Mouse (Mus musculus) brain, embryonic 14.5 days (tissue): ENCODE measurements around the gene Gm42878. TPM values are rescaled to one million over a fixed set of nuclear protein-coding genes. Genes with fewer than 3 reads are reported as not detected.
"Not testable (repeated sequence)": the region's sequence is repeated elsewhere in the genome, so short reads cannot be mapped to it uniquely, and the experiment has no call there.

ENCODE experiments used
- DNase-seq: peaks from one replicate; pipeline ENCODE4 v3.0.0-alpha.2; 2011; ENCODE audit warnings: low read depth
- CTCF ChIP-seq: fragments of 200-500 bp; IDR thresholded peaks from 2 replicates; pipeline ENCODE4 v1.5.1; 2012; ENCODE audit warnings: inconsistent platforms, mild to moderate bottlenecking, moderate library complexity, borderline replicate concordance; ENCODE audit not compliant: insufficient read depth, insufficient read length; ENCODE audit errors: extremely low read depth
- POLR2A ChIP-seq: fragments of 200-500 bp; IDR thresholded peaks from 2 replicates; pipeline ENCODE4 v1.6.1; 2012; ENCODE audit warnings: mild to moderate bottlenecking, inconsistent platforms, borderline replicate concordance; ENCODE audit not compliant: poor library complexity, insufficient read depth, insufficient read length, severe bottlenecking; ENCODE audit errors: extremely low read depth
- polyA plus RNA-seq: library from polyadenylated mRNA; depleted of rRNA; stranded (reverse); fragments of >200 nt; gene quantifications from 2 replicates; pipeline ENCODE4 v1.2.3, GENCODE M21; 2012

The Gm42878 gene
- polyA plus RNA-seq, 1 experiment = 0.14 TPM

- no peak for TF ChIP-seq CTCF
- no peak for TF ChIP-seq POLR2A
- DNase-seq = no peak
Measured at GRCm38 (mm10) chr5:121525774-121526450, 19.4 kb downstream of the Gm42878 start.

- DNase-seq = not testable (repeated sequence)
Measured at GRCm38 (mm10) chr5:121519758-121520157, 25.5 kb downstream of the Gm42878 start.

GRCm38 (mm10) chr5:121518983-121519382 lies 26.3 kb downstream of the Gm42878 start:
- no peak for DNase-seq
- TF ChIP-seq CTCF (no peak), POLR2A (no peak)

GRCm38 (mm10) chr5:121510009-121510408 lies 35.3 kb downstream of the Gm42878 start:
- TF ChIP-seq POLR2A (no peak), CTCF (no peak)
- DNase-seq = no peak

- DNase-seq = no peak
- TF ChIP-seq CTCF (no peak), POLR2A (no peak)
Measured at GRCm38 (mm10) chr5:121506846-121507245, 38.4 kb downstream of the Gm42878 start.

GRCm38 (mm10) chr5:121503231-121503630 lies 42.1 kb downstream of the Gm42878 start, which contains the start of gene Adam1b:
Gene Adam1b (minus strand): TSS chr5:121503435.
- no peak for DNase-seq
- no peak for TF ChIP-seq CTCF

GRCm38 (mm10) chr5:121501424-121501996 lies 43.8 kb downstream of the Gm42878 start:
- DNase-seq = not testable (repeated sequence)

GRCm38 (mm10) chr5:121500719-121501118 lies 44.6 kb downstream of the Gm42878 start:
- no peak for DNase-seq
- no peak for TF ChIP-seq POLR2A
- no peak for TF ChIP-seq CTCF

- no peak for DNase-seq
- TF ChIP-seq CTCF = no peak
- no peak for TF ChIP-seq POLR2A
Measured at GRCm38 (mm10) chr5:121493305-121493704, 52.0 kb downstream of the Gm42878 start.

GRCm38 (mm10) chr5:121484801-121485200 lies 60.5 kb downstream of the Gm42878 start:
- no peak for DNase-seq
- no peak for TF ChIP-seq CTCF
- no peak for TF ChIP-seq POLR2A

GRCm38 (mm10) chr5:121477680-121478079 lies 67.6 kb downstream of the Gm42878 start:
- peak; percentile 82 for DNase-seq
- no peak for TF ChIP-seq POLR2A
- 0 out of 2 replicates have a peak, but pooled peaks have one; percentile 9 for TF ChIP-seq CTCF

- no peak for DNase-seq
- TF ChIP-seq POLR2A (no peak), CTCF (no peak)
Measured at GRCm38 (mm10) chr5:121476040-121476439, 69.2 kb downstream of the Gm42878 start.
